Mouse (Mus musculus) hindbrain, embryonic 11.5 days (tissue): ENCODE results near the gene Gm20708. TPM values are rescaled to one million over a fixed set of nuclear protein-coding genes. Genes with fewer than 3 reads are reported as not detected.

Experiments
- ATAC-seq: fragments of 200-750 bp; cut with Nextera tagmentation; 2 replicates; pipeline ENCODE4 v1.8.0; 2017; ENCODE audit warnings: mild to moderate bottlenecking, moderate TSS enrichment, moderate library complexity; ENCODE audit not compliant: low FRiP score
- DNase-seq: peaks from one replicate; pipeline ENCODE4 v3.0.0-alpha.2; 2015; ENCODE audit warnings: low spot score
- H3K27ac ChIP-seq: fragments of 300-500 bp; sonication (generic); 2 replicates; pipeline ENCODE4 v1.5.1; 2014; ENCODE audit warnings: mild to moderate bottlenecking, low read depth, low read length
- H3K27me3 ChIP-seq: fragments of 300-500 bp; sonication (generic); 2 replicates; pipeline ENCODE4 v1.6.1; 2014; ENCODE audit warnings: mild to moderate bottlenecking, low read length, moderate library complexity, mixed read lengths; ENCODE audit not compliant: control insufficient read depth, insufficient read depth
- H3K36me3 ChIP-seq: fragments of 300-500 bp; sonication (generic); 2 replicates; pipeline ENCODE4 v1.6.1; 2014; ENCODE audit warnings: mild to moderate bottlenecking, low read length, moderate library complexity, mixed read lengths; ENCODE audit not compliant: control insufficient read depth, insufficient read depth
- H3K4me1 ChIP-seq: fragments of 300-500 bp; sonication (generic); replicated peaks from 2 replicates; pipeline ENCODE4 v1.6.1; 2014; ENCODE audit warnings: low read length, mixed read lengths; ENCODE audit not compliant: control insufficient read depth, insufficient read depth
- H3K4me2 ChIP-seq: fragments of 300-500 bp; sonication (generic); replicated peaks from 2 replicates; pipeline ENCODE4 v1.6.1; 2014; ENCODE audit warnings: mild to moderate bottlenecking, low read depth, low read length
- H3K4me3 ChIP-seq: fragments of 300-500 bp; sonication (generic); 2 replicates; pipeline ENCODE4 v1.5.1; 2014; ENCODE audit warnings: low read depth, low read length
- H3K9ac ChIP-seq: fragments of 300-500 bp; sonication (generic); 2 replicates; pipeline ENCODE4 v1.6.1; 2014; ENCODE audit warnings: low read depth, low read length
- H3K9me3 ChIP-seq: fragments of 300-500 bp; sonication (generic); 2 replicates; pipeline ENCODE4 v1.6.1; 2016; ENCODE audit warnings: low read length; ENCODE audit not compliant: control insufficient read depth
- WGBS: fragments of 180-500 bp; shearing (Covaris S2); extraction: QIAGEN DNeasy Blood & Tissue Kit; methylation state at CpG from one replicate; pipeline ENCODE4 v1.1.7; 2014; 5-methylcytosine and 5-hydroxymethylcytosine counted together
- polyA plus RNA-seq: library from polyadenylated mRNA; unstranded; fragments of >200 nt; fragmentation: Nextera tagmentation; extraction: Ambion mirVana; gene quantifications from 2 replicates; pipeline ENCODE4 v1.2.1, GENCODE M21; 2014

The Gm20708 gene
- polyA plus RNA-seq, 1 experiment from 2014 or later = 0.83 TPM

GRCm38 (mm10) chr11:117769683-117770047 lies 39.8 kb upstream of the Gm20708 start:
- no peak overlapping the region for H3K9ac ChIP-seq
- H3K4me2 ChIP-seq = no peak overlapping the region
- no peak for DNase-seq
- 0 out of 2 replicates have a peak, but pooled peaks cover 4% of the 10 kb centered on the region for H3K36me3 ChIP-seq
- H3K27ac ChIP-seq = peak overlapping the region; percentile 4; the same call in 1 of the 2 replicates
- H3K27me3 ChIP-seq = no peaks in the 10 kb centered on the region
- no peak overlapping the region for H3K4me3 ChIP-seq
- H3K9me3 ChIP-seq = no peaks in the 10 kb centered on the region
- no peak for ATAC-seq
- 83% methylated on average over 7 of the region's 7 CpGs for WGBS
- no peaks in the 10 kb centered on the region for H3K4me1 ChIP-seq

- DNase-seq = no peak
- no peaks in the 10 kb centered on the region for H3K27me3 ChIP-seq
- H3K4me2 ChIP-seq = no peak overlapping the region
- no peak overlapping the region for H3K27ac ChIP-seq
- no peak overlapping the region for H3K4me3 ChIP-seq
- no peak overlapping the region for H3K9ac ChIP-seq
- WGBS = 91% methylated on average over 10 of the region's 10 CpGs
- no peaks in the 10 kb centered on the region for H3K9me3 ChIP-seq
- no peak for ATAC-seq
- no peaks in the 10 kb centered on the region for H3K4me1 ChIP-seq
- no peaks in the 10 kb centered on the region for H3K36me3 ChIP-seq
Measured at GRCm38 (mm10) chr11:117770407-117770806, 39.1 kb upstream of the Gm20708 start.

GRCm38 (mm10) chr11:117772352-117772751 lies 37.1 kb upstream of the Gm20708 start:
- H3K4me1 ChIP-seq = no peaks in the 10 kb centered on the region
- no peaks in the 10 kb centered on the region for H3K27me3 ChIP-seq
- no peaks in the 10 kb centered on the region for H3K36me3 ChIP-seq
- H3K27ac ChIP-seq = no peak overlapping the region
- 93% methylated on average over 7 of the region's 7 CpGs for WGBS
- no peak for ATAC-seq
- no peak overlapping the region for H3K9ac ChIP-seq
- no peak for DNase-seq
- H3K9me3 ChIP-seq = no peaks in the 10 kb centered on the region
- no peak overlapping the region for H3K4me3 ChIP-seq
- no peak overlapping the region for H3K4me2 ChIP-seq

- DNase-seq (no peak), ATAC-seq (no peak)
- H3K4me1 ChIP-seq = peaks cover 9% of the 10 kb centered on the region
- no peak overlapping the region for H3K27ac ChIP-seq
- WGBS = 92% methylated on average over 10 of the region's 10 CpGs
- H3K27me3 ChIP-seq = peaks cover under 1% of the 10 kb centered on the region; the same call in 1 of the 2 replicates
- H3K9ac ChIP-seq = no peak overlapping the region
- H3K4me2 ChIP-seq = no peak overlapping the region
- no peak overlapping the region for H3K4me3 ChIP-seq
- H3K9me3 ChIP-seq = no peaks in the 10 kb centered on the region
- H3K36me3 ChIP-seq = no peaks in the 10 kb centered on the region
Measured at GRCm38 (mm10) chr11:117774925-117775324, 34.5 kb upstream of the Gm20708 start.

GRCm38 (mm10) chr11:117775540-117775939 lies 33.9 kb upstream of the Gm20708 start:
- ATAC-seq (no peak), DNase-seq (no peak)
- WGBS = 93% methylated on average over 13 of the region's 13 CpGs
- Histone ChIP-seq H3K4me1 (peaks cover 14% of the 10 kb centered on the region), H3K27me3 (peaks cover 7% of the 10 kb centered on the region; the same call in 1 of the 2 replicates), H3K9me3 (no peaks in the 10 kb centered on the region), H3K4me3 (no peak overlapping the region), H3K36me3 (no peaks in the 10 kb centered on the region), H3K27ac (no peak overlapping the region), H3K4me2 (no peak overlapping the region), H3K9ac (no peak overlapping the region)

GRCm38 (mm10) chr11:117776085-117776792 lies 33.2 kb upstream of the Gm20708 start:
- no peaks in the 10 kb centered on the region for H3K36me3 ChIP-seq

GRCm38 (mm10) chr11:117777111-117777510 lies 32.4 kb upstream of the Gm20708 start:
- Histone ChIP-seq H3K27ac (no peak overlapping the region), H3K9ac (no peak overlapping the region), H3K9me3 (no peaks in the 10 kb centered on the region), H3K36me3 (no peaks in the 10 kb centered on the region), H3K4me1 (peaks cover 15% of the 10 kb centered on the region), H3K4me2 (no peak overlapping the region), H3K27me3 (peaks cover 20% of the 10 kb centered on the region), H3K4me3 (no peak overlapping the region)
- ATAC-seq = no peak
- WGBS = 91% methylated on average over 5 of the region's 5 CpGs
- DNase-seq = no peak

More at GRCm38 (mm10) chr11:117776085-117776792, 33.2 kb upstream of the Gm20708 start:
- peaks cover 12% of the 10 kb centered on the region for H3K27me3 ChIP-seq
- no peaks in the 10 kb centered on the region for H3K9me3 ChIP-seq
- no peak overlapping the region for H3K4me2 ChIP-seq
- DNase-seq (no peak), ATAC-seq (no peak)
- WGBS = 93% methylated on average over 14 of the region's 14 CpGs
- no peak overlapping the region for H3K9ac ChIP-seq
- H3K4me1 ChIP-seq = peaks cover 15% of the 10 kb centered on the region
- H3K4me3 ChIP-seq = no peak overlapping the region
- no peak overlapping the region for H3K27ac ChIP-seq

GRCm38 (mm10) chr11:117778031-117778430 lies 31.4 kb upstream of the Gm20708 start:
- no peak overlapping the region for H3K4me3 ChIP-seq
- no peak for ATAC-seq

GRCm38 (mm10) chr11:117778851-117779433 lies 30.5 kb upstream of the Gm20708 start:
- ATAC-seq (no peak), DNase-seq (no peak)
- Histone ChIP-seq H3K9ac (peak overlapping the region; percentile 4; the same call in 1 of the 2 replicates), H3K4me2 (peak overlapping the region; percentile 75), H3K4me1 (peaks cover 18% of the 10 kb centered on the region), H3K36me3 (no peaks in the 10 kb centered on the region), H3K9me3 (no peaks in the 10 kb centered on the region), H3K4me3 (peak overlapping the region; percentile 34), H3K27me3 (peaks cover 33% of the 10 kb centered on the region), H3K27ac (peak overlapping the region; percentile 78)
- 65% methylated on average over 12 of the region's 12 CpGs for WGBS

More at GRCm38 (mm10) chr11:117778031-117778430, 31.4 kb upstream of the Gm20708 start:
- Histone ChIP-seq H3K27ac (no peak overlapping the region), H3K4me2 (no peak overlapping the region), H3K36me3 (no peaks in the 10 kb centered on the region), H3K9ac (no peak overlapping the region), H3K9me3 (no peaks in the 10 kb centered on the region), H3K27me3 (peaks cover 27% of the 10 kb centered on the region), H3K4me1 (peaks cover 17% of the 10 kb centered on the region)
- WGBS = 93% methylated on average over 11 of the region's 11 CpGs
- DNase-seq = no peak
